Mouse (Mus musculus) cortical plate, adult 2 months (tissue): Measurements from ENCODE around the gene Clptm1. TPM values are rescaled to one million over a fixed set of nuclear protein-coding genes. Genes with fewer than 3 reads are reported as not detected.
A peak's percentile ranks its signal among the peaks of the same experiment; 100 is the strongest.
"Not testable (repeated sequence)": the region's sequence is repeated elsewhere in the genome, so short reads cannot be mapped to it uniquely, and the experiment has no call there.

Experiments used
- H3K27ac ChIP-seq: fragments of 200-500 bp; 2 replicates; pipeline ENCODE4 v1.5.1; 2012; ENCODE audit warnings: low read length, control low read depth, inconsistent platforms; ENCODE audit not compliant: insufficient read depth
- H3K4me1 ChIP-seq: fragments of 200-500 bp; 2 replicates; pipeline ENCODE4 v1.6.1; 2011; ENCODE audit warnings: low read length; ENCODE audit not compliant: control insufficient read depth, insufficient read depth
- H3K4me3 ChIP-seq: fragments of 200-500 bp; 2 replicates; pipeline ENCODE4 v1.5.1; 2011; ENCODE audit warnings: mild to moderate bottlenecking, low read length, control low read depth; ENCODE audit not compliant: insufficient read depth
- CTCF ChIP-seq: fragments of 200-500 bp; IDR thresholded peaks from 2 replicates; pipeline ENCODE4 v1.5.1; 2011; ENCODE audit warnings: mild to moderate bottlenecking, control low read depth, low read length; ENCODE audit not compliant: insufficient read depth; ENCODE audit errors: extremely low read depth
- POLR2A ChIP-seq: fragments of 200-500 bp; IDR thresholded peaks from 2 replicates; pipeline ENCODE4 v1.6.1; 2011; ENCODE audit warnings: mild to moderate bottlenecking, low read length, control low read depth; ENCODE audit not compliant: insufficient read depth; ENCODE audit errors: extremely low read depth
- polyA plus RNA-seq: library from polyadenylated mRNA; depleted of rRNA; stranded (reverse); fragments of >200 nt; gene quantifications from 2 replicates; pipeline ENCODE4 v1.2.3, GENCODE M21; 2012

The Clptm1 gene
- polyA plus RNA-seq, 1 experiment: 147 TPM

DNA sequence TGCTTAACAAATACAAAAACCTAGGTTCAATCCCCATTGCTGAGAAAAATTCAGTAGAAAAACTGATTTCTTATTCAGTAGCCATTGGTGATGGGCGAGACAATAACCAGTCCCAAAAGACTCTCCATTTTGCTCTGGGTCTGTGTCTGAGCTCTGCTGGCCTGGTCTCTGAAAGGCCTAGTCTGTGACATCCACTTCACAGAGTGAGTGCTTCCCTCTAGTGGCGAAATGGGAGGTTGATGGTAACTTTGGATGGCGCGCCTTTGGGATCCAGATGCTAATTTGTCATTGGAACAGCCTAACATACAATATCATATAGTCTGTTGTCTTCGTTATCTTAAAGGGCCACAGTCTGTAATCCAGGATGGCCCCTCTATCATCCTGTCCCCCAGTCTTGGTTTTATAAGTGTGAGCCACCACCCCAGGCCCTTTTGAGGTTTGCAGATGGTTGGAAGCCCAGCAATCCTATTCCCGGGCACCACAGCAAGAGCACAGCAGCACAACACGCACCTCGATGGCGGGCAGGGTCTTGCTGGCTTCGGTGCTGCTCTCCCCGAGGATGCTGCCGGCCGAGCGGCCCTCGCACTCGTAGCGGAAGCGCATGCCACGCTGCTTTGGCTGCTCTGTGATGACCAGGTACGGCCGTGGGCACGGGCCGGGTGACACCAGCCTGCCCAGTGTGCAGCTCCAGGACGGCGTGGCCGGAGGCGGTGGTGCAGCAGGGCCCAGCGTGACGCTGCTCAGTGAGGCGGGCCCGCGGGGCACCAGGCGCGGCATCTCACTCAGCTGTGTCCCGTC is 45.6 kb downstream of the Clptm1 start:
- H3K4me3 ChIP-seq: no peak overlapping the region
- TF ChIP-seq POLR2A (no peak), CTCF (peak; percentile 83)
- H3K4me1 ChIP-seq: no peaks in the 10 kb centered on the region
- no peak overlapping the region for H3K27ac ChIP-seq

GRCm38 (mm10) chr7:19615036-19615577 is 49.7 kb downstream of the Clptm1 start:
- H3K4me1 ChIP-seq: no peaks in the 10 kb centered on the region
- H3K4me3 ChIP-seq: no peak overlapping the region
- H3K27ac ChIP-seq: no peak overlapping the region
- TF ChIP-seq POLR2A: no peak
- no peak for TF ChIP-seq CTCF

DNA sequence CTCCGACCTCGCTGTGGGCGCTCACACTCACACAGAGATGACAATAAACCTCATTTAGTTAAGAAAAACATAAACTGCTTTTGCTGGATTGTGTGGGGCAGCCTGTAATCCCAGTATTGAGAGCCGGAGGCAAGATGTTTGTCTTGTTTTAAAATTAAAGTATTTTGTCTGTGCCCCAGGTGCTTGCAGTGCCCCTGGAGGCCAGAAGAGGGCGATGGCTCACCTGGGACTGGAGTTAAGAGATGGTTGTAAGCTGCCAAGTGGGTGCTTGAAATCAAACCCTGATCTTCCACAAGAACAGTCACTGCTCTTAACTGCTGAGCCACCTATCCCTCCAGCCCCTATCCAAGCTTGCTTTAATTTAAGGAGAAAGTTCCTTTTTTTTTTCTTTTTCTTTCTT is 53.9 kb downstream of the Clptm1 start:
- H3K4me3 ChIP-seq: no peak overlapping the region
- no peak overlapping the region for H3K27ac ChIP-seq
- no peak for TF ChIP-seq CTCF
- TF ChIP-seq POLR2A: no peak
- H3K4me1 ChIP-seq: no peaks in the 10 kb centered on the region

GRCm38 (mm10) chr7:19609641-19610332 is 55.0 kb downstream of the Clptm1 start:
- Histone ChIP-seq H3K27ac (no peak overlapping the region), H3K4me1 (no peaks in the 10 kb centered on the region), H3K4me3 (no peak overlapping the region)
- TF ChIP-seq CTCF (no peak), POLR2A (no peak)

GRCm38 (mm10) chr7:19607291-19607690 is 57.5 kb downstream of the Clptm1 start:
- no peak overlapping the region for H3K27ac ChIP-seq
- TF ChIP-seq POLR2A (no peak), CTCF (no peak)
- H3K4me3 ChIP-seq: no peak overlapping the region
- peaks cover 9% of the 10 kb centered on the region for H3K4me1 ChIP-seq

DNA sequence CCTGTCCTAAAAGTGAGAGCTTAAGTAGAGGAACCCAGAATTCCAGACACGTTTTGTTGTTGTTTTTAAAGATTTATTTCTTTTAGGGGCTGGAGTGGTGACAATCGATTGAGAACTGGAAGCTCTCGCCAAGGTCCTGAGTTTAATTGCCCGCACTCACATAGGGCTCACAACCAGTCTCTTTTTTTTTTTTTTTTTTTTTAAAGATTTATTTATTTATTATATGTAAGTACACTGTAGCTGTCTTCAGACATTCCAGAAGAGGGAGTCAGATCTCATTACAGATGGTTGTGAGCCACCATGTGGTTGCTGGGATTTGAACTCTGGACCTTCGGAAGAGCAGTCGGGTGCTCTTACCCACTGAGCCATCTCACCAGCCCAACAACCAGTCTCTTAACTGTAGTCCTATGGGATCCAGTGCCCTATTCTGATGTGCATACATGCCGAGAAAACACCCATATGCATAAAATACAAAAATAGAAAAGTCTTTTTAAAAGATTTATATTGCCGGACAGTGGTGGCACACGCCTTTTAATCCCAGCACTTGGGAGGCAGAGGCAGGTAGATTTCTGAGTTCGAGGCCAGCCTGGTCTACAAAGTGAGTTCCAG is 60.1 kb downstream of the Clptm1 start:
- Histone ChIP-seq H3K4me1 (peaks cover 14% of the 10 kb centered on the region), H3K4me3 (peak overlapping the region; percentile 95)
- not testable (repeated sequence) for H3K27ac ChIP-seq

GRCm38 (mm10) chr7:19603849-19604605 is 60.8 kb downstream of the Clptm1 start, which contains the start of gene Clasrp:
TSS of gene Clasrp (minus strand) at chr7:19604486.
- peak within 1 kb of the TSS; percentile 50; the same call in 1 of the 2 replicates for H3K27ac ChIP-seq
- H3K4me3 ChIP-seq: peak within 1 kb of the TSS; percentile 95
- H3K4me1 ChIP-seq: peaks cover 14% of the 10 kb centered on the region
- TF ChIP-seq POLR2A (peak; percentile 61; the same call in 1 of the 2 replicates), CTCF (no peak)

GRCm38 (mm10) chr7:19603055-19603454 is 61.8 kb downstream of the Clptm1 start:
- TF ChIP-seq POLR2A (no peak), CTCF (no peak)
- peak overlapping the region; percentile 95; the same call in 1 of the 2 replicates for H3K4me3 ChIP-seq
- H3K27ac ChIP-seq: no peak overlapping the region; the same call in 1 of the 2 replicates
- H3K4me1 ChIP-seq: peaks cover 14% of the 10 kb centered on the region

GRCm38 (mm10) chr7:19600562-19600961 is 64.3 kb downstream of the Clptm1 start:
- H3K27ac ChIP-seq: 0 out of 2 replicates have a peak overlapping the region, but pooled peaks have one; percentile 75

More at GRCm38 (mm10) chr7:19600562-19600961, 64.3 kb downstream of the Clptm1 start:
- Histone ChIP-seq H3K4me1 (peaks cover 14% of the 10 kb centered on the region), H3K4me3 (no peak overlapping the region)
- TF ChIP-seq CTCF: no peak
- no peak for TF ChIP-seq POLR2A
